Mouse (Mus musculus) layer of hippocampus, postnatal 36 days (tissue): Measurements from ENCODE around the gene Pygl. TPM values are rescaled to one million over a fixed set of nuclear protein-coding genes. Genes with fewer than 3 reads are reported as not detected.

Source experiments
- DNase-seq, 2 experiments: peaks; one replicate each; pipeline ENCODE4 v3.0.0; 2022
- total RNA-seq, 2 experiments: library from RNA; stranded (reverse); gene quantifications; 2 replicates each; pipeline ENCODE4 v1.2.3; 2021

Pygl gene
- total RNA-seq, result 1 to 10 TPM; 3.4 to 5.8 TPM

- no peak for DNase-seq
These were observed at the start of gene Pygl for GRCm38 (mm10) chr12:70231294-70231693. TSS of gene Pygl (minus strand) at chr12:70231488.

DNA sequence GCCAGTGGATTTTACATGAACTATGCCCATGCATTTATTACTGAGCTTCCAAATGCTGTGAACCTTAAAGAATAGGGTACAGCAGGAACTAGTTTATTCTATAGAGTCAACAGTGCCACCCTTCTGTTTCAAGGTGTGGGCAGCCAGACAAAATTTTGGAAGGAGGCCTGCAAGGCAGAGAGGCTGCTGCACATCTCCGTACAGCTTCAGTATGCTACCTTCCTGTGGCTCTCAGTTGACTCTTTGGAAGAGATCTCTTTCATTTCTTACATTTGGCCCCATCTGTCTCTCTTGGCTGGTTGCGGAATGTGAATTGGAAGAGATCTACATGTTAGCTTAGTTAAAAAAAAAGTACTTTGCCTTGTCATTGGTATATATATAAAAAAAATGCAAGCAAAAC lies 49.6 kb upstream of the Pygl start:
- DNase-seq, result no peak

GRCm38 (mm10) chr12:70280381-70280780 lies 49.1 kb upstream of the Pygl start:
- no peak for DNase-seq

DNA sequence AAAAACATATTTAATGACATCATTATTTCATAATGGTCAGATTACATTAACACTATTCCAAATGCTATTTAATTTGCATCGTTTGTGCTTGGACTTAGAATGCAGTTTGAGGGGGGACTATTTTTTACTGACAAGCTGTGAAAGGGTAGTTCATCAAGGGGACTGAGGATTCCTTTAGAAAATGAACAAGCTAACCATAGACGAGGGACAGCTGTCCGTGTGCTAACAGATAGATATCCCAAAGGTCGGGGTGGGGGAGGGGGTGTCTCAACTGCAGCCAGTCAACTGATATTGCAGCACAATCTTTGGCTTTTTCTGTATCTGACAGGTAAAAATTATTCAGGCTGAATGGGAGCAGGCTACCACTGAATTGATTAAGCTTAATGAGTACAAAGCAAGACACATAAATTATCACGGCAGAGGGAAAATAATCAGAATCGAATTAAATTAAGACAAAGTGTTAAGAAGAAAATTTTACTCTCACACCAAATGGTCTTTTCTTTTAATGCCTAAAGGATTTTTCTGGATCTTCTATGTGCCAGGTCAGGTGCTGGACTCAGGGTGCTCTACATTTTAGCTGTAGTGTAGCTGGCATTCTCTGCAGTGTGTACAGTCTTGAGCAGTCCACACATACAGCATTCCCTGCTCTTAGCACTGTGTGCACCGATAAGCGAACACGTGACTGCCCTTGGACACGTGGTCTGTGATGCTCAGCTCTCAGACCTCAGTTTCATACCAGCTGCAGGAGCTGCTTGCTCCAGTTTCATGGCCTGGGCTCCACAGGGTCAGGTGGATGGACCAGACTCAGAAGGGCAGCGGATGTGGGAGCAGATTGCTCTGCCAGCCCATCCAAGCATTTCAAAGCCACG lies 46.0 kb upstream of the Pygl start:
- DNase-seq, result no peak

GRCm38 (mm10) chr12:70269724-70270123 lies 38.4 kb upstream of the Pygl start:
- no peak for DNase-seq

GRCm38 (mm10) chr12:70267314-70267713 lies 36.0 kb upstream of the Pygl start:
- no peak for DNase-seq

DNA sequence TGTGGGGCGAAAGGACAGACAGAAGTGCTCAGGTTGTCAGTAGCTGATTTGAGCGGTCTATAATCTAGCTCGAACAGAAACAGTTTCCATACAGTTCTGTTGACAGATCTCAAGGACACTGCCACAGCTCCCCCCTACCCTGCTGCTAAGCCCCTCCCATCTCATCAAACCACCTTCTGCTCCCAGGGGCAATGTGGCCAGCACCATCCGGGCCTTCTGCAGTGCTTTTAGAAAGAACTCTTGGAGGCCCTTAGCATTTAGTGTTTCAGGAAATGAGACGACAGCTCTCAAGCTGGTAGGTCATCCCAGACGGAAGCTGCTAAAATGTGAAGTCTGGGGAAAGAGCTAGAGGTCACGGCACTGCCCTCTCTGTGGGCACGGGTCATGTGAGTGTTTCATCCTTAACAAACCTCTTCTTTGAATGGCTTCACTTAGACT lies 35.2 kb upstream of the Pygl start:
- no peak for DNase-seq

GRCm38 (mm10) chr12:70263721-70264120 lies 32.4 kb upstream of the Pygl start:
- DNase-seq, result no peak

DNA sequence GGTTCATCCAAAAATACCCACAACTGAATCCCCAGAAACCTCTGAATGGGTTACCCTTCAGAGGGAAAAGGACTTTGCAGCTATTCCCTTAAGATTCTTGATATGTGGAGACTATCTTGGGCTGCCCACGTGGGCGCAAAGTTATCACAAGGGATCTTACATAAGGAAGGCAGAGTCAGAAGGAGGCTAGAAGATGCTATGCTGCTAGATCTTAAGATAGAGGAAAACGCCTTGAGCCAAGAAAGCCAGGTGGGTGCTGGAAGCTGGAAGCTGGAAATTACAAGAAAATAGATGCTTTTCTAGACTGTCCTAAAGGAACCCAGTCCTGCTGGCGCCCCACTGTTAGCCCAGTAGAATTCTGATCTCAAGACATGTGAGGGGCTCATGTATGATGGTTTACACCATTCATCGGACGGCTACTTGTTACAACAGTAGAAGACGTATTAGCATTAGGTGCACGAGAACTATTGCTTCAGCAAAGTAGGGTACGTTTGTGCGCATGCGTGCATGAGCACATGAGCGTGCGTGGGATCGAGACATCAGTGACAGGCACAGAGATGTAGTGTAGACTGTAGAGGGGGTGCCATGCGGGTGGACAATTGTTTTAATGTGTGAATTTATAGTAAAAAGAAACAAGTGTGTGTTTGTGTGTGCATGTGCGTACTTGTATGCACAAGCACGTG lies 31.1 kb upstream of the Pygl start:
- DNase-seq, result no peak

DNA sequence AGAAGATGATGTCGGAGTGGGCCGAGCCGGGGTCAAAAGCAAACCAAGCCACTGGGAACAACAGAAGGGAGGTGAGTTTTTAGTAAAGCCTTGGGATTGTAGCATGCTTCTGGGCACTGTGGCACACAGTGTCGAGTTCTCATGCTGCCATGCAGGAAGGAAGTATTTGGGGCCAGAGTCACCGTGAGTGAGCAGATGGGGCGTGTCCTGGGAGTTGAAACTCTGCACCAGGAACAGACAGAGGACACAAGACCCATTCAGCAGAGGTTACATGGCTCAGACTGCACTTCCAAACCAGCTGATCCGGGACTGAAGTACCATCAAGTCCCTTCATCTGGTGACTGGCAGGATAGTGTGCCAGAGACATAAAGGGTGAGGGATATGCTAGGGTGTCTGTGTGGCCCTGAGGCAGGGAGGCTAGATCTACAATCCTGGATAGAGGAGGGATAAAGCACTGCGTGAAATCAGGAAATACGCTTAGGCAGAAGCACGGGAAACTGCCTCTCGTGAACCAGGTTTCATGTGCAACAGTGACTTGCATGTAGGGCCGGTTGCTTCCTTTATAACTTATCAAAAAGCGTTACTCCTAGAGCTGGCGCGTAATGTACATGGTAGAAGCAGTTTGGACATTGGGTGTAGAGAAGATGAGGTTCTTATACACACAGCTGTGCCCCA lies 20.1 kb upstream of the Pygl start:
- no peak for DNase-seq

DNA sequence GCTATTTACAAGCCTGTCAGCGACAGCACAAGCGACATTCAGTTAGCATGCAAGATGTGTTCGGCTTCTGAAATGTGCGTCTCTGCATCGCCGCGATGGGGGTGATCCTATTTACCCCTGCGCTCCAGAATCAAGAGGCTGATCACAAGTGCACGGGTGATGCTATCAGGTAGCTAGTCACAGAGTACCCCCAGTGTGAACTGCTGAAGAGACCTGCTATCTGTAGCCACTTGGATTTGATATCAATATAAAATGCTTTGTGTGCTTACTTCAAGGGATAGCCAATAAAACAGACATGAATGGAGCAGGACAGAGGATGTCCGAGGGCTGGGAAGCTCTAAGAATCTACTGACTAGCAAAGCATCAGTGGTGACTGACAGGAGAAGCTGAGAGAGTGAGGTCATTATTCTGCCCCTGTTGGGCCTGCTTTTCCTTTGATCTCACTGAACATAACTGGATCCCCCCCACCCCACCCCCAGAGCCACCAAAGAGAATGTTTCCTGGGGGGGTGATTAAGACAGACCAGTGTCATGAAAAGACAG lies 18.4 kb upstream of the Pygl start:
- no peak for DNase-seq

DNA sequence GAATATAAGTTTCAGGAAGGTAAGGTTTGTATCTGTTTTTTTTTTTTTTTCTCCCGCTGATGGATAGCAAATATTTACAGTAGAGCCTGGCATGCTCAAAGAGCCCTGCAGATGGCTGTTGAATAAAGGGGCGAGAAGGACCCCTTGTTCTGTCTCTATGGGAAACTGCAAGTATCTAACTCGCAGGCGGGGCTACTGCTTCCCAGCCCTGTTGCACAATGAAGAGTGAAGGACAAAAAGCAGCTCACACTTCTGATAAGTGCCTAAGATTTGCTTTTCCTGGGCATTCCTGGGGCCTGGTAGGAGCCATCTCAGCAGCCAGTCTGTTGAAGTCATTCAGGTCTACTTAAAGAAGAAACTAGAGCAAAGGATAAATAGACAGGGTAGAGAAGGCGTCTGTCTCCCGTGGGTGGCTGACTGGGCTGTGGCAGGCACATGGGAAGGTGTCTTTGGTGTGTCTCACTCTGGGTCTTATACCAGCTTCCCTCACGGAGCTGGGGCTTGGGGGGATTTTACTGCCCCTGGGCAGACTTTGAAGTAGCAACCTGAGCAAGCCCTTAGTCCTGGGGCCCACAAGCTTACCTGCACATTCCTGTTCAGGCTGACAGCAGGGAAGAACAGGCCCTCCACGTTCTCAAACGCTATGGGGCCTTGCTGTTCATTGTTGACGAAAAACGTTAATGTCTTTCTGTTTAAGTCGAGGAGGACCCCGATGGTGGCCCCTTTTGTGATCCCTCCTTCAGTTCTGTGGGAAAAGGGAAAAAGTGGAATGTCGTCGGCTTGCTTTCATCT lies 16.6 kb upstream of the Pygl start:
- no peak for DNase-seq

DNA sequence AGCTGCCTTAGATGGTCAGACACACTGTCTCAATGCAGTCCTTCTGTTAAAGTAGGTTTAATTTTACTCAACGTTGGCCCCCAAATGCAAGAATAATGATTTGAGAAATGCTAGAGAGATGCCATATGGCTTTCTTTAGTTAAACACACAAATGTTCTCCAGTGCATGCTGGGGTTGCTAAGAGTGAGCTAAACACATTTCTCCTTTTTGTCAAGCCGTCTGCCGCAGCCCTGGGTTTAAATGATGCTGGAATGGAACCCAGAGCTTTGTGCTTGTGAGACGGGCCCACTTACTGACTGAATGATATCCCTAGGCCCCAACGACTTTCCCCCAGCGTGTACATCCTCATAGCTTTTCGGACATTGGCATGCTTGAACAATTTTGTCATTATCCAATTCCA lies 11.3 kb upstream of the Pygl start:
- DNase-seq, result peak in 1 of 2 experiments; percentile 50

GRCm38 (mm10) chr12:70239741-70240140 lies 8.5 kb upstream of the Pygl start:
- DNase-seq, result no peak

GRCm38 (mm10) chr12:70238604-70239003 lies 7.3 kb upstream of the Pygl start:
- no peak for DNase-seq

GRCm38 (mm10) chr12:70234938-70235484 lies 3.7 kb upstream of the Pygl start:
- DNase-seq, result peak; percentile 57 to 77

DNA sequence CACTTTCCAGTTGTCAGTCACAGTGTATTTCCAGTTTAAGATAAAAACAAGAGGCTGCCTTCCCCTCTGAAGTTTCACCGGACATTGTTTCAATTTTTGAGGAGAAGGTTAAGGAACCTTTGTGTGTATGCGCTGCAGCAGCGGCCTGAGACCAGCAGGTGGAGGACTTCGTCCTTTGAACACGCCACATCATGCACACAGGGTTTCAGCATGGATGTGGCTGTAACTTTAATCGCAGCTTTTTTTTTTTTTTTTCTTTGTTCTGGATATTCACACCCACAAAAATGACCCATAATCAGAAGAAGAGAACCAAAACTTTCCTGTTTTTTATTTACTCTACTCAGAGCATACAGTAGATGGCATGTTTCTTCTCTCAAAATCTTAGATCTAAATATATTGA lies 3.1 kb upstream of the Pygl start:
- DNase-seq, result no peak

DNA sequence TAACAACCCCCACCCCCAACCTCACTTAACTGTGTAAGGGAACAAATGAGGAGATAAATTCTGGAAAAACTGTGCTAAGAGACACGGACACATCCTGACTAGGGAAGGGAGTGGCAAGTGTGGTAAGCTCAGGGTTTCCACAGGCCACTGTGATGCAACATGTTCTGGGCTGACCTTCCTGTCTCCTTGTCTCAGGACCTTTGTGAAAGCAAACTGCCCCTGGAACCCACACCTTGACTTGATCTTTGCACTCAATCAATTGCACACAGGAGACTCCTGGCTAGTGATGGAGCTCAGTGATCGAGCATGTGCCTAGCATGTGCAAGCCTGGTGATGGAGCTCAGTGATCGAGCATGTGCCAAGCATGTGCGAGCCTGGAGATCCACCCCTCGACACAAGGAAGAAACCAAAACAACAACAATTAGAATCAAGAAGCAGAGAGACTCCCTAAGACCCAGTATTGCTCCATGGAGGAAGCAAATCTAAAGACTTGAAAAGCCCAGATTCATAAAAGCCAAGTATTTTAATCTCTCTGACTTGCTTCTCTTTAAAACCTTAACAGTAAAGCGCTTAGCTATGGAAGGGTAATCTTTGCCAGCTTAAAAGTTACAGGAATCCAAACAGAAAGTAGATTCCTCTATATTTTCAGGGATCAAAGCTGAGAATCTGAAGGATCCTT lies 2.5 kb upstream of the Pygl start:
- no peak for DNase-seq

GRCm38 (mm10) chr12:70232020-70232544 lies 794 bp upstream of the Pygl start:
- DNase-seq, result no peak

DNA sequence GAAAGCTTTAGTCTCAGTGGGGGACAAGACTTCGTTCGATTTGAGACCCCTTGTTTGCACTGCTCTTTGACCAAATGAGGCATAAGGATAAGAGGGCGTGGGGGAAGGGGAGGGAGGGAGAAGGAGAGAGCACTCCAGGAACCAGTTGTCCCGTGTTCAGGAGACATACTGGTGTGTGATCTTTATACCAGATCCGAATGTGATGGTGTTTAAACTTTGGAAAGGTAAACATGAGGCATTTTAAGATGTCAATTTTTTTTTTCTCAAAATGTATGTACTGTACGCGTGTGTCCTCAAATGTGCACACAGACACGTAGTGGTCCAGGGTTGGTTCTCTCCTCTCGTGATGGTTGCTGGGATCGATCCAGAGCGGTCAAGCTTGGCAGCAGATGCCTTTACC lies 3.1 kb downstream of the Pygl start:
- DNase-seq, result no peak
